Mouse (Mus musculus) left cerebral cortex, adult 2 months (tissue): ENCODE data around the gene Slc13a2. TPM values are rescaled to one million over a fixed set of nuclear protein-coding genes. Genes with fewer than 3 reads are reported as not detected.

Source experiments
- DNase-seq, 2 experiments: peaks; one replicate each; pipeline ENCODE4 v3.0.0; 2021 to 2022; ENCODE audit warnings: low spot score in 2 of 2, mixed read lengths in 1 of 2; ENCODE audit errors: extremely low spot score in 1 of 2
- H3K27ac ChIP-seq: fragments of 200-600 bp; 2 replicates; pipeline ENCODE4 v1.8.1; 2022
- H3K4me3 ChIP-seq: fragments of 200-600 bp; 2 replicates; pipeline ENCODE4 v1.8.1; 2022
- CTCF ChIP-seq: fragments of 200-600 bp; IDR thresholded peaks from 2 replicates; pipeline ENCODE4 v1.8.1; 2022; ENCODE audit warnings: antibody characterized with exemption, mild to moderate bottlenecking, moderate library complexity
- intact Hi-C: fragments of 180-260 bp; cut with DNase I; formaldehyde crosslinking; loops from one replicate; pipeline ENCODE4 v1.15.1; 2025
- total RNA-seq, 2 experiments: library from RNA; stranded (reverse); gene quantifications; 2 replicates each; pipeline ENCODE4 v1.2.3; 2021

Slc13a2 gene
- total RNA-seq, 2 experiments from 2014 or later, result not detected

GRCm38 (mm10) chr11:78430195-78430878 lies 8.3 kb upstream of the Slc13a2 start:
- intact Hi-C loops, result no loop called here
- Histone ChIP-seq H3K27ac (no peak overlapping the region), H3K4me3 (no peak overlapping the region)
- TF ChIP-seq CTCF, result no peak
- no peak for DNase-seq

DNA sequence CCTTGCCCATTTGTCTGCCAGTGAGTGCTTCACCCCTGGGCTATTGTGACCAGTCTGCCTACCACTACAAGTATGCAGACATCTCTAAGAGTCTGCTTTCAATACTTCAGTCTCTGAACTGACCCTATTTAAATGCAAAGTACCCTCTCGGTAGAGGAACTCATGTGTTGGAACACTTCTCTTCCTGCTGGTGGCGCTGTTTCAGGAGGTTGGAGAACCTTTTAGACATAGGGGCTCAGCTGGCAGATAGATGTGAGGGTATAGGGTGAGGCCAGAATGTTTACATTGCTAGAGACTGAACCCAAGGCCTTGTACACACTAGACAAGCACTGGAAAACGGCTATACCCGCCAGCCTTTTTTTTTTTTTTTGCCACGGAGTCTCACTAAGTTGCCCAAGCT lies 6.3 kb upstream of the Slc13a2 start:
- Histone ChIP-seq H3K4me3 (no peak overlapping the region), H3K27ac (no peak overlapping the region)
- no peak for DNase-seq
- TF ChIP-seq CTCF, result no peak; the same call in 1 of the 2 replicates
- intact Hi-C loops, result no loop called here

DNA sequence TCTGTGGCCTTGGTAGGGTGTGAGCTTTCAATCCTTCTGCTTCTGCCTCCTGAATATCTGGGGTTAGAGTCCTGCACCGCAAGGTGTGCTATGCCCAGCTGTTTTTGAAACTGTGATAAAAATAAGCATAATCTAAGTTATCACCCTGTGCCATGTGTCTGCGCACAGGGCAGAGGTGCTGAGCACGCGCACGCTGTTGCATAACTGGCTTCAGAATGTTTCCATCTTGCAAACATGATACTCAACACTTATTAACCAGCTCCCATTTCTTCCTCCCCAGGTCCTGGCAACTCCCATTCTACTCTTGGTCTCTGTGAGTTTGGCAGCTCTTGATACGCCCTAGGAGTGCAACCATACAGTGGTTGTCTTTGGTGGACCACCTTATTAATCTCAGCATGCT lies 5.6 kb upstream of the Slc13a2 start:
- DNase-seq, result no peak
- H3K4me3 ChIP-seq, result no peak overlapping the region
- H3K27ac ChIP-seq, result no peak overlapping the region
- no peak for TF ChIP-seq CTCF
- intact Hi-C loops, result no loop called here

GRCm38 (mm10) chr11:78425572-78425971 lies 3.6 kb upstream of the Slc13a2 start:
- intact Hi-C loops, result no loop called here
- H3K4me3 ChIP-seq, result no peak overlapping the region
- no peak for DNase-seq
- no peak for TF ChIP-seq CTCF
- H3K27ac ChIP-seq, result no peak overlapping the region

DNA sequence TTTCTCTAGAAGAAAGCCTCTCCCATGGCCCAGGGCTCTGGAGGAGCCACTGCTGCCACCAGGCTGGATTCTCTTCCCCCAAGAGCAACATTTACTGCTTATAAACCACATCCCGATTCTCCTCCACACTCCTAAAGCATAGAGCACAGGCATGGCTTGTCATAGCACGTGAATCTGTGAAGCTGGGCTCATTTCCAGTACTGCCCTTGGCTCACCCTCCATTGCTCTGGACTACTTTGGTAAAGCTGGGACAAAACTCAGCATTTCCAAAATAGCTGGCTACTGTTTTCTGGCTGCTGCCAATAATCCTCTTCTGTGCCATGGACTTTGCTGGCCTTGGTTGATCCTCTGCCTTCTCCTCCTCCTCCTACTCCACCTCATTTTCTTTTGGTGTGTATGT lies 2.3 kb upstream of the Slc13a2 start:
- H3K27ac ChIP-seq, result no peak overlapping the region
- no peak for TF ChIP-seq CTCF
- intact Hi-C loops, result no loop called here
- DNase-seq, result no peak
- no peak overlapping the region for H3K4me3 ChIP-seq

GRCm38 (mm10) chr11:78421201-78422009 lies 612 bp downstream of the Slc13a2 start:
- DNase-seq, result no peak
- intact Hi-C loops, result no loop called here
- Histone ChIP-seq H3K27ac (no peak overlapping the region), H3K4me3 (no peak overlapping the region)
- no peak for TF ChIP-seq CTCF

- H3K4me3 ChIP-seq, result no peak overlapping the region
- intact Hi-C loops, result no loop called here
- no peak for DNase-seq
- H3K27ac ChIP-seq, result no peak overlapping the region
- no peak for TF ChIP-seq CTCF
Observed at GRCm38 (mm10) chr11:78420263-78420889, 1.6 kb downstream of the Slc13a2 start.

GRCm38 (mm10) chr11:78416854-78417253 lies 5.2 kb downstream of the Slc13a2 start:
- intact Hi-C loops, result no loop called here
- DNase-seq, result no peak

DNA sequence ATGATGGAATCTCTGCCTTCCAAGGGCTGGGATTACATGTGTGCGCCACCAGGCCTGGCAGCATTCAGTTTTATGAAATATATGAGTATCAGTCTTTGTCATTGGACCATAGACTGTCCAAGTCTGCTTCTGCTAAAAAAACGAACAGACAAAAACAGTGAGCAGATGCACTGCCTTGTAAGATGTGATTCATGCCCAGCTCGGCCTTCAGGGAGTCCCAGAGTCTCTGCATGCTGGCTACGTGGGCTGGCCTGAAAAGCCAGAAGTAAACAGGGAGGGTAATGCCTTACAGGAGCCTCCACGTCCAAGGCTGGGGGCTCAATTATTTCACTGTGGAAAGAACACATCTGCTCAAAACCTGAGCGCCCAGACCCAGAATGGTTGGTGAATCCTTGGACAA lies 9.2 kb downstream of the Slc13a2 start:
- Histone ChIP-seq H3K4me3 (no peak overlapping the region), H3K27ac (no peak overlapping the region; the same call in 1 of the 2 replicates)
- DNase-seq, result peak in 1 of 2 experiments; percentile 22
- TF ChIP-seq CTCF, result no peak
- intact Hi-C loops, result no loop called here

More at GRCm38 (mm10) chr11:78416854-78417253, 5.2 kb downstream of the Slc13a2 start:
- Histone ChIP-seq H3K27ac (no peak overlapping the region), H3K4me3 (no peak overlapping the region)
- TF ChIP-seq CTCF, result no peak

GRCm38 (mm10) chr11:78412324-78412850 lies 9.6 kb downstream of the Slc13a2 start:
- intact Hi-C loops, result no loop called here
- H3K4me3 ChIP-seq, result no peak overlapping the region
- TF ChIP-seq CTCF, result no peak; the same call in 1 of the 2 replicates
- DNase-seq, result no peak
- peak overlapping the region; percentile 38; the same call in 1 of the 2 replicates for H3K27ac ChIP-seq

DNA sequence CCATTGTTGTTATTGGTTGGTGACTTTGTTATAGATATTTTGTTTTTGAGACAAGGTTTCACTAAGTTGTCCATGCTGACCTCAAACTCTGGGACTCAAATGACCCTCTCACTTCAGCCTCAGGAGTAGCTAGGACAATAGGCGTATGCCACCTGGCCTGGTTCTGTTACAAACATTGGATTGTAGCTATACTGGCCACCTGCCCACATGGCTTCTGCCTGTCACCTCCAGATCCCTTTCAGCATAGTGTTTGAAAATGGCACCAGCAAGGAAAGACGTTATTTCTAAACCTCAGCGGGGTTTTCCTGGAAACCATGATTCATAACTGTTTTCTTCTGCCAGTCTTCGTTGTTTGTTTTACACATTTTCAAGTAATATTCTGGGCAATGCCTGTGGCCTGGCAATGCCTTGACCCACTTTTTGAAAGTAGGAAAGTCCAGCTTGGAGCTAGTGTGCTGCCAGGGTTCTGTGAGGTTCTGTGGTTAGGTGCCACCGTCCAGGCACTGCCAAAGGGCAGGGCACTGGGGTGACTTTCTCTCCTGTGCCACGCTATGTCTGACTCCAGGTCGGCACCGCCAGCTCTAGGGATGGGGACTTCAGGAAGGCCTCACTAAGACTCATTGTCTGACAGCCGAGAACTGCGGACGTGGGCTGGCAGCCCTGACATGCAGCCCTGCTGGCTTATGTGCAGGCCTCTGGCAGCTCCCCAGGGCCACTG lies 10.3 kb downstream of the Slc13a2 start:
- TF ChIP-seq CTCF, result no peak
- Histone ChIP-seq H3K4me3 (no peak overlapping the region), H3K27ac (peak overlapping the region; percentile 38; the same call in 1 of the 2 replicates)
- intact Hi-C loops, result no loop called here
- no peak for DNase-seq
